In the genomic region with DNA sequence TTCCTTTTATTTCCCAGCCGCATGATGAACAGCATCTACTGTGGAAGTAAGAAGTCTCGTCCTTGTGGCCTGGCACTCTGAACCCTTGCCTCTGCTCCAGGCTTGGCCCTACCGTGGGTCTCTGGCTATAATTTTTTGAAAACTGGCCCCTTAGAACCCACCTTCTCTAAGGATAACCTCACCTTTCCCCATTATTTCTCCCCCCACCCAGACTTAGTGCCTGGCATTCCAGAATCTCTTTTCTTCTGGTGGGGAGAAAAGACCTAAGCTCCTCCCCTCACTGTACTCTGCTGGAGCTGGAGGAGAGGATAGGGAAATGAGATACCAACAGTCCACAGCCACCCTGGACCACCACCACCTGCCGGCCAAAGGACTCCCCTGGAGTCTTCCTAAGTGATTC, we compare ENCODE assay signal across 8 mouse cellular contexts. TPM values are rescaled to one million over a fixed set of nuclear protein-coding genes. Genes with fewer than 3 reads are reported as not detected.
DNase-seq lines count a peak whose midpoint lies in the region; ATAC-seq and TF ChIP-seq lines count a peak whose summit lies in the region.

No protein-coding gene starts in this region.

- H3K9ac ChIP-seq in heart, embryonic 14.5 days (ENCODE audit: low read length), result peak overlapping the region; percentile 78
- H3K9ac ChIP-seq in ES-Bruce4 (ENCODE audit: low read depth, poor library complexity, severe bottlenecking), result peak overlapping the region; percentile 49
- peak overlapping the region; percentile 67 for H3K9ac ChIP-seq in forebrain, embryonic 13.5 days
- H3K9ac ChIP-seq in liver, embryonic 16.5 days (ENCODE audit: low read depth, low read length), result no peak overlapping the region

- no peak for TF ChIP-seq POLR2A in ES-Bruce4 (IDR thresholded peaks at IDR 0.05; ENCODE audit: insufficient read depth, low read length)

- intact Hi-C loops in left cerebral cortex, postnatal 36 days (cut with DNase I), result loop anchor here (2.0 kb wide), 1 partner anchor 42 kb away; no protein-coding TSS in a partner anchor

- H3K4me3 ChIP-seq in heart, embryonic 14.5 days (ENCODE audit: control insufficient read depth in 1 of 2, insufficient read depth in 1 of 2, low read depth in 1 of 2, low read length in 2 of 2), result peak overlapping the region; percentile 47 to 70
- peak overlapping the region; percentile 87 for H3K4me3 ChIP-seq in ES-Bruce4 (ENCODE audit: low read depth, low read length)
- H3K4me3 ChIP-seq in forebrain, embryonic 13.5 days, result peak overlapping the region; percentile 46
- peak overlapping the region; percentile 53 for H3K4me3 ChIP-seq in liver, embryonic 16.5 days (ENCODE audit: low read depth, low read length)

- H3K4me1 ChIP-seq in heart, embryonic 14.5 days (ENCODE audit: control insufficient read depth in 2 of 2, insufficient read depth in 2 of 2, low read length in 2 of 2), result peaks cover 14 to 39% of the 10 kb centered on the region in 2 experiments
- no peaks in the 10 kb centered on the region for H3K4me1 ChIP-seq in ES-Bruce4 (ENCODE audit: control insufficient read depth, insufficient read depth, low read length)
- peaks cover 25% of the 10 kb centered on the region for H3K4me1 ChIP-seq in forebrain, embryonic 13.5 days
- H3K4me1 ChIP-seq in liver, embryonic 16.5 days (ENCODE audit: control insufficient read depth, low read depth, low read length), result peaks cover 14% of the 10 kb centered on the region

- no peaks in the 10 kb centered on the region for H3K27me3 ChIP-seq in heart, embryonic 14.5 days (ENCODE audit: control insufficient read depth, insufficient read depth, low read length)
- H3K27me3 ChIP-seq in ES-Bruce4 (ENCODE audit: control insufficient read depth, insufficient read depth, low read length, poor library complexity, severe bottlenecking), result no peaks in the 10 kb centered on the region
- peaks cover 38% of the 10 kb centered on the region for H3K27me3 ChIP-seq in forebrain, embryonic 13.5 days
- peaks cover 37% of the 10 kb centered on the region for H3K27me3 ChIP-seq in liver, embryonic 16.5 days (ENCODE audit: control insufficient read depth, insufficient read depth, low read depth, low read length)

- 10% methylated on average over 4 of the region's 4 CpGs for WGBS in heart, embryonic 14.5 days
- 13% methylated on average over 4 of the region's 4 CpGs for WGBS in forebrain, embryonic 13.5 days
- 15% methylated on average over 4 of the region's 4 CpGs for WGBS in liver, embryonic 16.5 days (ENCODE audit: insufficient replicate concordance)

- H3K9me3 ChIP-seq in heart, embryonic 14.5 days (ENCODE audit: control insufficient read depth, low read length), result no peaks in the 10 kb centered on the region
- H3K9me3 ChIP-seq in ES-Bruce4 (replicated peaks; ENCODE audit: control insufficient read depth, insufficient read depth, low read length, poor library complexity, severe bottlenecking), result no peaks in the 10 kb centered on the region
- no peaks in the 10 kb centered on the region for H3K9me3 ChIP-seq in forebrain, embryonic 13.5 days (replicated peaks)
- no peaks in the 10 kb centered on the region for H3K9me3 ChIP-seq in liver, embryonic 16.5 days (replicated peaks; ENCODE audit: control insufficient read depth, low read length)

- H3K36me3 ChIP-seq in heart, embryonic 14.5 days (ENCODE audit: control insufficient read depth, insufficient read depth, low read length), result peaks cover 14% of the 10 kb centered on the region
- no peaks in the 10 kb centered on the region for H3K36me3 ChIP-seq in ES-Bruce4 (ENCODE audit: control insufficient read depth, insufficient read depth, low read length, poor library complexity, severe bottlenecking)
- H3K36me3 ChIP-seq in forebrain, embryonic 13.5 days (ENCODE audit: poor library complexity, severe bottlenecking), result no peaks in the 10 kb centered on the region
- H3K36me3 ChIP-seq in liver, embryonic 16.5 days (ENCODE audit: control insufficient read depth, insufficient read depth), result no peaks in the 10 kb centered on the region

- peak overlapping the region; percentile 84 for H3K4me2 ChIP-seq in heart, embryonic 14.5 days (ENCODE audit: low read length)
- H3K4me2 ChIP-seq in forebrain, embryonic 13.5 days, result peak overlapping the region; percentile 68
- H3K4me2 ChIP-seq in liver, embryonic 16.5 days (ENCODE audit: low read depth, low read length), result peak overlapping the region; percentile 65

- H3K27ac ChIP-seq in heart, embryonic 14.5 days (replicated peaks in 1 of 2; ENCODE audit: control insufficient read depth in 1 of 2, insufficient read depth in 1 of 2, low read depth in 2 of 2, low read length in 2 of 2), result peak overlapping the region; percentile 60 to 69; a peak in 3 of 4 replicates
- no peak overlapping the region for H3K27ac ChIP-seq in ES-Bruce4 (ENCODE audit: insufficient read depth, low read length)
- H3K27ac ChIP-seq in forebrain, embryonic 13.5 days, result no peak overlapping the region
- no peak overlapping the region for H3K27ac ChIP-seq in liver, embryonic 16.5 days (ENCODE audit: low read length)

- no peak for ATAC-seq in heart, embryonic 14.5 days (ENCODE audit: insufficient number of reproducible peaks, insufficient read depth, low FRiP score, low read depth)
- ATAC-seq in forebrain, embryonic 13.5 days, result no peak
- ATAC-seq in liver, embryonic 16.5 days (ENCODE audit: low read depth), result no peak

- no peak for DNase-seq in heart, adult 11 months
- DNase-seq in urinary bladder, postnatal 4 days (ENCODE audit: low spot score in 2 of 2), result no peak
- DNase-seq in left cerebral cortex, postnatal 36 days (ENCODE audit: low spot score in 2 of 2), result no peak
- no peak for DNase-seq in retina, postnatal 1 day

- no peak for TF ChIP-seq EP300 in ES-Bruce4 (IDR thresholded peaks at IDR 0.05; ENCODE audit: insufficient read depth, low read depth, low read length)

- TF ChIP-seq CTCF in ES-Bruce4 (IDR thresholded peaks at IDR 0.05; ENCODE audit: low read depth, low read length), result no peak

RNA-seq across cellular contexts. Expression of a gene that starts 0.7 kb away (rescaled TPM):
- polyA plus RNA-seq in heart, embryonic 14.5 days (2014; fragmentation: Nextera tagmentation; extraction: Ambion mirVana), result 148 and 151 TPM in 2 replicates
- 19.6 and 25.5 TPM in 2 replicates for polyA plus RNA-seq in ES-Bruce4 (2011; ENCODE audit: insufficient read depth, insufficient read length, low read depth, missing spikeins)
- 28.2 and 30.3 TPM in 2 replicates for polyA plus RNA-seq in forebrain, embryonic 13.5 days (2015; fragmentation: Nextera tagmentation; extraction: Ambion mirVana)
- 9.6 and 10.8 TPM in 2 replicates for polyA plus RNA-seq in liver, embryonic 16.5 days (2015; fragmentation: Nextera tagmentation; extraction: Ambion mirVana)
- 100 to 1,000 TPM; 128 to 155 TPM for total RNA-seq in left cerebral cortex, postnatal 36 days (2021)

RNA-seq across cellular contexts. Expression of a gene that starts 10.6 kb away (rescaled TPM):
- 8.1 and 8.2 TPM in 2 replicates for polyA plus RNA-seq in heart, embryonic 14.5 days (2014; fragmentation: Nextera tagmentation; extraction: Ambion mirVana)
- polyA plus RNA-seq in ES-Bruce4 (2011; ENCODE audit: insufficient read depth, insufficient read length, low read depth, missing spikeins), result 0.22 TPM in 1 of 2 replicates, not detected in the other
- polyA plus RNA-seq in forebrain, embryonic 13.5 days (2015; fragmentation: Nextera tagmentation; extraction: Ambion mirVana), result 1.1 and 1.5 TPM in 2 replicates
- 0.96 and 1.0 TPM in 2 replicates for polyA plus RNA-seq in liver, embryonic 16.5 days (2015; fragmentation: Nextera tagmentation; extraction: Ambion mirVana)
- total RNA-seq in left cerebral cortex, postnatal 36 days (2021), result 10 to 100 TPM; 53.7 to 58.3 TPM

RNA-seq across cellular contexts. Expression of a gene that starts 25.2 kb away (rescaled TPM):
- polyA plus RNA-seq in heart, embryonic 14.5 days (2014; fragmentation: Nextera tagmentation; extraction: Ambion mirVana), result 71.7 and 75.0 TPM in 2 replicates
- polyA plus RNA-seq in ES-Bruce4 (2011; ENCODE audit: insufficient read depth, insufficient read length, low read depth, missing spikeins), result 79.4 and 80.7 TPM in 2 replicates
- 21.8 and 21.9 TPM in 2 replicates for polyA plus RNA-seq in forebrain, embryonic 13.5 days (2015; fragmentation: Nextera tagmentation; extraction: Ambion mirVana)
- polyA plus RNA-seq in liver, embryonic 16.5 days (2015; fragmentation: Nextera tagmentation; extraction: Ambion mirVana), result 10.4 and 16.7 TPM in 2 replicates
- total RNA-seq in left cerebral cortex, postnatal 36 days (2021), result 1 to 10 TPM; 8.2 to 8.9 TPM

RNA-seq across cellular contexts. Expression of a gene that starts 27.1 kb away (rescaled TPM):
- polyA plus RNA-seq in heart, embryonic 14.5 days (2014; fragmentation: Nextera tagmentation; extraction: Ambion mirVana), result 0.20 and 0.34 TPM in 2 replicates
- polyA plus RNA-seq in ES-Bruce4 (2011; ENCODE audit: insufficient read depth, insufficient read length, low read depth, missing spikeins), result 0.28 TPM in 1 of 2 replicates, not detected in the other
- polyA plus RNA-seq in forebrain, embryonic 13.5 days (2015; fragmentation: Nextera tagmentation; extraction: Ambion mirVana), result 0.44 and 0.58 TPM in 2 replicates
- 0.09 and 0.12 TPM in 2 replicates for polyA plus RNA-seq in liver, embryonic 16.5 days (2015; fragmentation: Nextera tagmentation; extraction: Ambion mirVana)
- total RNA-seq in left cerebral cortex, postnatal 36 days (2021), result 1 to 10 TPM; 2.3 to 4.9 TPM

Comparison
In these comparisons a context has a peak if more than half of its experiments do, and no peak if none do; other contexts are left out.
1. H3K27ac ChIP-seq: peak in heart, embryonic 14.5 days (2 of 2); none in ES-Bruce4 (single experiment), forebrain, embryonic 13.5 days (single experiment) and liver, embryonic 16.5 days (single experiment).
2. Peak in every context shown above with its lines, with median percentiles within 50 percentile points of each other: H3K4me2 ChIP-seq and H3K4me3 ChIP-seq.